Mouse (Mus musculus) liver, embryonic 14.5 days (tissue): Measurements from ENCODE around the gene Myh7.

Experiments
- CTCF ChIP-seq: IDR thresholded peaks from 2 replicates; pipeline ENCODE4 v1.5.1; 2016; ENCODE audit warnings: antibody characterized with exemption, low read depth, control low read depth
- EP300 ChIP-seq: IDR thresholded peaks from 2 replicates; pipeline ENCODE4 v1.6.1; 2016; ENCODE audit warnings: antibody characterized with exemption, low read depth

DNA sequence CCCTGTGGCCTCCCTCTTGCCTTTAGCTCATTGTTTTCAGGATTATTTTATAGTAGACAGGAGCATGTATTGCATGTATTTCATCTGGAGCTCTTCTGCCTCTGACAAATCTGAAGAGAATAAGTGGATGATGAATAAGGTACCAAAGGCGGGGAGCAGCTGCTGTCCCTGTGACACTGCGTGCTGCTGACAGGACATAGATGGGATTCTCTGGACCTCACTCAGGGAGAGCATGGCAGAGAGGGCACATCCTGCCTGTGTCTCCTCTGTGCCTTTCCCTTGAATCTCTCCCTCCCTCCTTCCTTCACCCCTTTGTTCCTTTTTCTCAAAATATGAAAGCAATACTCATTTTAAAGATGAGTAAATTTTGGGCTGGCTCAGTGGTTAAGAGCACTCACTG, 11.1 kb upstream of the Myh7 start:
- TF ChIP-seq CTCF (no peak), EP300 (no peak)
